Mouse (Mus musculus): Measurements from ENCODE around the gene Grem1. TPM values are rescaled to one million over a fixed set of nuclear protein-coding genes. Genes with fewer than 3 reads are reported as not detected.

The Grem1 gene
- polyA plus RNA-seq, 1 experiment from 2014 or later, result 0.07 TPM

- WGBS (ENCODE audit: missing documents), result 83% methylated on average over 6 of the region's 6 CpGs
- Histone ChIP-seq H3K36me3 (ENCODE audit: inconsistent target) (no peaks in the 10 kb centered on the region), H3K27ac (no peak overlapping the region), H3K4me3 (ENCODE audit: inconsistent target) (no peak overlapping the region), H3K79me2 (ENCODE audit: inconsistent target) (no peaks in the 10 kb centered on the region)
Measured at GRCm38 (mm10) chr2:113778036-113778435, 19.6 kb upstream of the Grem1 start.

DNA sequence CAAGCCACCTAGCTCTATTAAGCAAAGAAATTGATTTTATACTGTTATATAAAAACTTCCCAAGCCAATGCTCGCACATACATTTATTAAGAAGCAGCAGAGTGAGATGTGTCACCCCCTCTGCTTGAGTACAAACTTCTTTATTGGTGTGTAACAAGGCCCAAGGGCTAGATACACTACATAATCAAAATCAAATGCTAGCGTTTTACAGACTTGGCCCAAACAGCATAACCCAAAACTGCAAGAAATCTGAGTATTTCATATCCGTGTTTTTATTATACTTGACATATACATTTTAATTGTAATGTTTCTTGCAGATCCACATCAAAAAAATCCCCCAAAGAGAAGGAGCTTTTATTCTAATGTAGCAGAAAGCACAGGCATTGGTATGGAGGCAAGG, 17.9 kb upstream of the Grem1 start:
- WGBS (ENCODE audit: missing documents), result 89% methylated on average over 3 of the region's 3 CpGs
- Histone ChIP-seq H3K4me3 (ENCODE audit: inconsistent target) (no peak overlapping the region), H3K27ac (no peak overlapping the region), H3K36me3 (ENCODE audit: inconsistent target) (no peaks in the 10 kb centered on the region), H3K79me2 (ENCODE audit: inconsistent target) (no peaks in the 10 kb centered on the region)

GRCm38 (mm10) chr2:113774150-113774805, 15.8 kb upstream of the Grem1 start:
- 88% methylated on average over 6 of the region's 6 CpGs for WGBS (ENCODE audit: missing documents)
- no peaks in the 10 kb centered on the region for H3K36me3 ChIP-seq (ENCODE audit: inconsistent target)
- no peak overlapping the region for H3K4me3 ChIP-seq (ENCODE audit: inconsistent target)
- H3K27ac ChIP-seq, result no peak overlapping the region
- no peaks in the 10 kb centered on the region for H3K79me2 ChIP-seq (ENCODE audit: inconsistent target)

GRCm38 (mm10) chr2:113768541-113769303, 10.3 kb upstream of the Grem1 start:
- H3K36me3 ChIP-seq (ENCODE audit: inconsistent target), result no peaks in the 10 kb centered on the region
- WGBS (ENCODE audit: missing documents), result 95% methylated on average over 8 of the region's 8 CpGs
- no peak overlapping the region for H3K4me3 ChIP-seq (ENCODE audit: inconsistent target)
- no peak overlapping the region for H3K27ac ChIP-seq
- no peaks in the 10 kb centered on the region for H3K79me2 ChIP-seq (ENCODE audit: inconsistent target)

DNA sequence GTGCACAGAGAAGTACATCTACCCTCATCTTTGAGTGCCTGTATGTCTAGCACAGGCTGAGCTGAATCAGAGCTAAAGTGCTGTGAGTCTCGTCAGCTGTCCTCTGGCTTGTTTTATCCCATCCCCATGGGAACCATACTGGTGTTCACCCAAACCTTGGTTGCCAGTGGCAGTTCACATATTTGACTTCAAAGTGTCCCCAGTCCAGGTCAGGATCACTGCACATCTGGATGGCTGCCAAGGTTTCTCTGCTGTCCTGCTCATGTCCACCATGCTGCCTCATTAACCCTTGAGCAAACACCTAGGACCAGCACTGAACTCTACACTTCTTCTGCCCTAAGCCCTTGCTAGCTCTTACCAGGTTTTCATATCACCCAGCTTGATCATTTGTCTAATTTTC, 7.4 kb upstream of the Grem1 start:
- WGBS (ENCODE audit: missing documents), result 88% methylated on average over 1 of the region's 1 CpGs
- no peak overlapping the region for H3K4me3 ChIP-seq (ENCODE audit: inconsistent target)
- H3K36me3 ChIP-seq (ENCODE audit: inconsistent target), result no peaks in the 10 kb centered on the region
- H3K27ac ChIP-seq, result no peak overlapping the region
- H3K79me2 ChIP-seq (ENCODE audit: inconsistent target), result no peaks in the 10 kb centered on the region

DNA sequence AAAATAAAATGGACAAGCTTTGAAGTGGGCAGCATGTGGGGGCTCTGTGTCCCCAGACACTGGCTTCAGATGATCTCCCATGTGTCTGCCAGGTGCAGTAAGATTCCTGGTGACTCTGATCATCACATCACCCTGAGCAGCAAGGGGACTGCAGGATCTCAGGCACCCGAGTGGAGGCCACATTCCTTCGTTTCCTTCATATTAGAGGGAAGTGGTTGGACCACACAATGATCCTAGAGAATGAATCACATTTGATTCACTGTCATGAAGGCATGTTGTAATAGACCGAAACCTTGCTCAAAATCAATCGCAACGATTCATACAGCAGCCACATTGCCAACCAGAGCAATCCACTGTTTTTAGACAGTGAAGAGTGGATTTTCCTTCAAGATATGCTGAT, 6.5 kb upstream of the Grem1 start:
- no peak overlapping the region for H3K27ac ChIP-seq
- H3K4me3 ChIP-seq (ENCODE audit: inconsistent target), result no peak overlapping the region
- no peaks in the 10 kb centered on the region for H3K79me2 ChIP-seq (ENCODE audit: inconsistent target)
- WGBS (ENCODE audit: missing documents), result 78% methylated on average over 5 of the region's 5 CpGs
- H3K36me3 ChIP-seq (ENCODE audit: inconsistent target), result no peaks in the 10 kb centered on the region

GRCm38 (mm10) chr2:113757525-113758310, 728 bp downstream of the Grem1 start:
- WGBS (ENCODE audit: missing documents), result 2% methylated on average over 47 of the region's 47 CpGs
- Histone ChIP-seq H3K4me3 (ENCODE audit: inconsistent target) (no peak overlapping the region), H3K36me3 (ENCODE audit: inconsistent target) (no peaks in the 10 kb centered on the region), H3K79me2 (ENCODE audit: inconsistent target) (no peaks in the 10 kb centered on the region), H3K27ac (no peak overlapping the region)

DNA sequence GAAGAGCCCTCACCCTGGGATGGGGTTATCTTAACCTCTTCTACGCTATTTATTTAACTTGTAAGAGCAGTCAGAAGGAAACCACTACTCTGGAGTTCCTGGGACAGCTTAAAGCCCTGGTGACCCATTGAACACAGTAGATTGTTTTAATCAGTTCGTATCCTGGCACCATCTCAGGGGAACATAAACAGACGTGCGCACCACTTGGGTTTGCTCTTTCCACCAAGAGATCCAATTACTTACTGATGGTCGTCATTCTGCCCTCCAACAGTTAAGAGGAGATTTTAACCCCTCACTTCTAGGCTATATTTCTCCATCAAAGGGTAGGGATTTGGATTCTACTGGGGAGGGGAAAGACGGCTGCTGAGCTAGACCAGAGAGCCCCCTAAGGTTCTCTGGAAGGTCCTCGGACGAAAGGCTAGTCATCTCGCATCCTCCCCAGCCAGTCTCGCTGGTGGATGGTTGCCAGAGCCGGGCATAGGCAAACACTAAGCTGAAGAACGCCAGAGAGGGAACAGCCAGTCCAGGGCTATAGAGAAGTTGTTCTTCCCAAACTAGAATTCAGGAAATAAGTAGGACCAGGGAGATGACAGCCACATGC, 1.4 kb downstream of the Grem1 start:
- H3K27ac ChIP-seq, result no peak overlapping the region

DNA sequence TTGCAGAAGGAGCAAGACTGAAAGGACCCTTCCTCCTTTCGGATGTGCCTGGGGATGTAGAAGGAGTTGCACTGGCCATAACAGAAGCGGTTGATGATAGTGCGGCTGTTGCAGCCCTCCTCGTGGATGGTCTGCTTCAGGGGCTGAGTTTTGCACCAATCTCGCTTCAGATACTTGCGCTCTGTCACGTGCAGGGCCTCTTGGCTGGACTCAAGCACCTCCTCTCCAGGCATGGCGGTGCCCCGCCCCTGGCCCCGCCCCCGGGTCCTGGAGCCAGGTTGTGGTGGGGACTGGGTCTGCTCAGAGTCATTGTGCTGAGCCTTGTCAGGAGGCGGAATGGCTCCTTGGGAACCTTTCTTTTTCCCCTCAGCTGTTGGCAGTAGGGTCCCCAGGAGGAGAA, 8.7 kb downstream of the Grem1 start:
- no peaks in the 10 kb centered on the region for H3K36me3 ChIP-seq (ENCODE audit: inconsistent target)
- no peak overlapping the region for H3K4me3 ChIP-seq (ENCODE audit: inconsistent target)
- H3K79me2 ChIP-seq (ENCODE audit: inconsistent target), result no peaks in the 10 kb centered on the region
- 92% methylated on average over 9 of the region's 12 CpGs for WGBS (ENCODE audit: missing documents)
- H3K27ac ChIP-seq, result no peak overlapping the region

More for the DNA sequence above, 1.4 kb downstream of the Grem1 start:
- no peaks in the 10 kb centered on the region for H3K79me2 ChIP-seq (ENCODE audit: inconsistent target)
- 13% methylated on average over 12 of the region's 12 CpGs for WGBS (ENCODE audit: missing documents)
- H3K4me3 ChIP-seq (ENCODE audit: inconsistent target), result no peak overlapping the region
- no peaks in the 10 kb centered on the region for H3K36me3 ChIP-seq (ENCODE audit: inconsistent target)

DNA sequence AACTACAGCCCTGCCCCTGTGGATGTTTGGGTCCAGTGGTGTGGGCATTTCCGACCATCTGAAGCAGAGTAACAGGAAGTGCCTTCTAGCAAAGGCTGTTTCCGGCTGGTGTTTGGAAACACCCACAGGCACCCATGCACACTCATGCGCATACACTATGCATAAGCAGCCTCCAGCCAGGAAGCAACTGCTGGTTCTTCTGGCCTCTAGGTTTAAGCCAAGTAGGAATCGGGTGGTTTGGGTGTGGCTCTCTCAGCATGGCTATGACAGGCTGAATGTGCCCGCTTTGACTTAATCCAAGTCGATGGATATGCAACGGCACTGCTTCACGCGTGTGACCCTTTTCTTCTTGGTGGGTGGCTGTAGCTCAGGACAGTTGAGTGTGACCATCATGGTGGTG, 9.1 kb downstream of the Grem1 start:
- Histone ChIP-seq H3K4me3 (ENCODE audit: inconsistent target) (no peak overlapping the region), H3K36me3 (ENCODE audit: inconsistent target) (no peaks in the 10 kb centered on the region), H3K27ac (no peak overlapping the region), H3K79me2 (ENCODE audit: inconsistent target) (no peaks in the 10 kb centered on the region)
- WGBS (ENCODE audit: missing documents), result 84% methylated on average over 9 of the region's 9 CpGs

- Histone ChIP-seq H3K79me2 (ENCODE audit: inconsistent target) (no peaks in the 10 kb centered on the region), H3K4me3 (ENCODE audit: inconsistent target) (no peak overlapping the region), H3K36me3 (ENCODE audit: inconsistent target) (no peaks in the 10 kb centered on the region), H3K27ac (no peak overlapping the region)
- 92% methylated on average over 3 of the region's 3 CpGs for WGBS (ENCODE audit: missing documents)
Measured at GRCm38 (mm10) chr2:113728581-113728980, 29.9 kb downstream of the Grem1 start.

DNA sequence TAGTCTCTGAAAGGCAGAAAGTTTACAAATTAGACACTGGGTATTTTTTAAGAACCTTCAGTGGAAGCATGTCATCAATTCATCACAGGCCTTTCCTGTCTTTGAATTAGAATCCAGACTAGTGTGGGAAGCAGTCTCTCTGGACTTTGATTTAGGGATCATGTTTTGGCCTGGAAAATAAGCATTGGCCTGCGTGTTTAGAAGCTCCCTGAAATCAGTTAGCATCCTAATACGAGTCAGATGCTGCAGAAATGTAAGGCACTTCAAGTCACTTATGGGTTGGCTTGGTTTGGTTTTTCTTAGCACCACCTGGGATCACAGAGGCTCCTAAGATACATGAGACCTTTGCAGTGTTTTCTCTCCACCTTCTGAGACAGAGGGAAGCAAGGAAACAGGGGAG, 43.6 kb downstream of the Grem1 start:
- Histone ChIP-seq H3K79me2 (ENCODE audit: inconsistent target) (no peaks in the 10 kb centered on the region), H3K36me3 (ENCODE audit: inconsistent target) (peaks cover 16% of the 10 kb centered on the region), H3K4me3 (ENCODE audit: inconsistent target) (no peak overlapping the region), H3K27ac (no peak overlapping the region)
- 88% methylated on average over 2 of the region's 2 CpGs for WGBS (ENCODE audit: missing documents)

GRCm38 (mm10) chr2:113713406-113713805, 45.0 kb downstream of the Grem1 start:
- WGBS (ENCODE audit: missing documents), result 89% methylated on average over 2 of the region's 2 CpGs
- no peaks in the 10 kb centered on the region for H3K79me2 ChIP-seq (ENCODE audit: inconsistent target)
- peaks cover 22% of the 10 kb centered on the region for H3K36me3 ChIP-seq (ENCODE audit: inconsistent target)
- no peak overlapping the region for H3K27ac ChIP-seq
- H3K4me3 ChIP-seq (ENCODE audit: inconsistent target), result no peak overlapping the region

GRCm38 (mm10) chr2:113707507-113707906, 50.9 kb downstream of the Grem1 start:
- 98% methylated on average over 4 of the region's 4 CpGs for WGBS (ENCODE audit: missing documents)

More at GRCm38 (mm10) chr2:113707507-113707906, 50.9 kb downstream of the Grem1 start:
- Histone ChIP-seq H3K36me3 (ENCODE audit: inconsistent target) (peaks cover 31% of the 10 kb centered on the region), H3K27ac (no peak overlapping the region), H3K4me3 (ENCODE audit: inconsistent target) (no peak overlapping the region), H3K79me2 (ENCODE audit: inconsistent target) (no peaks in the 10 kb centered on the region)

Measured in macrophage (primary cell).